Mouse (Mus musculus): ENCODE data around the gene Tbc1d1. TPM values are rescaled to one million over a fixed set of nuclear protein-coding genes. Genes with fewer than 3 reads are reported as not detected.

Gene Tbc1d1
- polyA plus RNA-seq, 1 experiment from 2014 or later: 21.1 TPM

DNA sequence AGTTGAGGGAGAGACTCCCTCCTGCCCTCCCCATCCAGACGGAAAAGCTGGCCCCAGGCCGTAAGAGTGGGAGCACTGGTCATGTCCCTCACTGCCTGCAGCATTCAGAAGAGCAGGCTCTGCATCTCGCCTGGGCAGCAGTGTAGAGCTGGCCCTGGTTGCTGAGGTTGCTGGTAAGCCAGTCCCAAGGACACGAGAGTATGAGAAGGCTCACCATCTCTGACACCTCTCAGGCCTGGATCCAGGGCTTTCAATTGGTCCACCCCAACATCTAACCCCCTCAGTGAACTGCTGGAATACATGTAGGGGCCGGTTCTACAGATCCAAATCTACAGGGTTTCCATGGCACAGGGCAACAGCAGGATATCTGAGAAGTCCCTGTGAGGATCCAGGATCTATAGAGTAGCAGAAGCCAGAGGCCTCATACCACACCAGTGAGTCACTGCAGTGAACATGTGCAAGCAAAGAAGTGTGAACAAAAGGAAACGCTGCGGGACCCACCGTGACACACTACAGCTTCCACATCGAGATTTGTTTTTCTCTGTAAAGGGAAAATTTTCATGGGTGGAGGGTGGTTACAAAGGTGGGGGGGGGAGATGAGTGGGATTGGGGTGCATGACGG lies 9.6 kb upstream of the Tbc1d1 start:
- Histone ChIP-seq H3K4me2 (replicated peaks) (no peak overlapping the region), H3K9ac (replicated peaks) (no peak overlapping the region), H3K36me3 (no peaks in the 10 kb centered on the region), H3K27ac (replicated peaks) (no peak overlapping the region), H3K9me3 (no peaks in the 10 kb centered on the region), H3K27me3 (peaks cover 4% of the 10 kb centered on the region), H3K4me3 (no peak overlapping the region), H3K4me1 (no peaks in the 10 kb centered on the region)
- WGBS: 80% methylated on average over 10 of the region's 10 CpGs
- no peak for ATAC-seq (ENCODE audit: low FRiP score, low read depth)

DNA sequence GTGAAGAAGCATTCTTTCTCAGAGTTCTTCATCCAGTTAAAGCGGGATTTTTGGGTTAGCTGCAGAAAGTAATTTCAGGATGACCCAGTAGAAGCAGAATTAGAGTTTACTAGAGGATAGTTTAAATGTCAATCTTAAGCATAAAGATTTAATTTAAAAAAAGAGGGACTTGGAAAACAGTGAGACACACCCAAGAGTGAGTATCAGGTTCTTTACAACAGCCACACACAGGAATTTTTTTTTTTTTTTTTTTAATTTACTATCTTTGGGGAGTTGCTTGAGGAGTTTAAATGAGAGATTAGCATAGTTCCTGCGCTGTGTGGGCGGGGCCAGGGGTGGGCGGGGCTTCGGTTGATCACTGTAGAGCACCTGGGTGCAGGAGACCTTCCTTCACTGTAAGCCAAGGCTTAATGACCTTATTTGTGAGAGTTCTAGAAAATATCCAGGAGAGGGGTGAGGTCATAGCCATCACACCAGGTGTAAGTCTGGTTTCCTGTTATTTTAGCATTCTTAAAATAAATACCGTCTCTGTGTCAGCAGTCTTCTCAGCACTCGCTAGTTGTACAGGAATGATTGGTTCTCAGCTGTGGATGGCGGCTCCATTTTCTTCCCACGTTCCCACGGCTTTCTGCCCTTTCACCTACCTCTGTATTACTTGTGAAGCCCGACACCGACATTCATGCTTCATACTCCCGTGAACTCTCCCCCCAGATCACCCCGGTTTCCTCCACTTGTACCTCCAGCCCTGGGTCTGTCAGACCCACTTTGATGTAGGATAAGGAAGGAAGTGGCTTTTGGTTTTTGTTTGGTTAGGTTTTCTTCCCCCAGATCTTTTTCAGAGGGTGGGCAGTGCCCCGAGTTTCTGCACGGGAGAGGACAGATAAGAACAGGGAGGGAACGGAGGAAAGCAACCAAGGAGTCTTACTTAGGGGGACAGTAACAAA lies 6.6 kb upstream of the Tbc1d1 start:
- no peaks in the 10 kb centered on the region for H3K36me3 ChIP-seq
- no peak overlapping the region for H3K4me2 ChIP-seq (replicated peaks)
- H3K9ac ChIP-seq (replicated peaks): no peak overlapping the region
- ATAC-seq (ENCODE audit: low FRiP score, low read depth): 0 out of 2 replicates have a peak, but pooled peaks have one; percentile 19
- no peak overlapping the region for H3K27ac ChIP-seq (replicated peaks)
- H3K27me3 ChIP-seq: peaks cover 4% of the 10 kb centered on the region
- WGBS: 33% methylated on average over 17 of the region's 17 CpGs
- no peak overlapping the region for H3K4me3 ChIP-seq
- no peaks in the 10 kb centered on the region for H3K4me1 ChIP-seq
- H3K9me3 ChIP-seq: no peaks in the 10 kb centered on the region

DNA sequence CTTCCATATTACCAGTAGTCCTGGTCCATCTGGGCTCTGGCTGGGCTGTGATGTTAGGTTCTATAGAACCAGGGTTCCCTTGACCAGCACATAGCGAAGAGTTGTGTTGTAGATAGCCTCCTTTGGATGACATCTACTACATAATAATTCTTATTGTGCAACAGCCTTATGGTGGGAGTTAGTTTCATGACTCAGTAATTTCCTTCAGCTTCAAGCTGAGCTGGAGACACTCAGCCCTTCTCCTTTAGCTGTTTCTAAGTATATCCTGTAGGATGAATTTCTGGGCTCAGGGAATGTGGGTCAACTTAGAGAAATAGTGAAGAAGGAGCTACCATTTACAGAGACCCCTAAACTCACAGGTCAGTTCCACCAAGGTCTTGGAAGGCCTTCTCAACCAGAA lies 2.8 kb upstream of the Tbc1d1 start:
- no peaks in the 10 kb centered on the region for H3K4me1 ChIP-seq
- no peak for ATAC-seq (ENCODE audit: low FRiP score, low read depth)
- no peak overlapping the region for H3K27ac ChIP-seq (replicated peaks)
- no peaks in the 10 kb centered on the region for H3K36me3 ChIP-seq
- H3K4me2 ChIP-seq (replicated peaks): no peak overlapping the region
- no peak overlapping the region for H3K9ac ChIP-seq (replicated peaks)
- H3K27me3 ChIP-seq: peaks cover 23% of the 10 kb centered on the region
- 87% methylated on average over 1 of the region's 1 CpGs for WGBS
- H3K9me3 ChIP-seq: no peaks in the 10 kb centered on the region
- no peak overlapping the region for H3K4me3 ChIP-seq

- peaks cover 12% of the 10 kb centered on the region for H3K4me1 ChIP-seq
- H3K36me3 ChIP-seq: no peaks in the 10 kb centered on the region
- peaks cover 50% of the 10 kb centered on the region for H3K27me3 ChIP-seq
- H3K9me3 ChIP-seq: no peaks in the 10 kb centered on the region
- H3K4me3 ChIP-seq: no peak overlapping the region
- no peak overlapping the region for H3K9ac ChIP-seq (replicated peaks)
- WGBS: 62% methylated on average over 4 of the region's 4 CpGs
- no peak overlapping the region for H3K4me2 ChIP-seq (replicated peaks)
- ATAC-seq (ENCODE audit: low FRiP score, low read depth): no peak
- H3K27ac ChIP-seq (replicated peaks): no peak overlapping the region
Observed at GRCm38 (mm10) chr5:64156579-64156978, 474 bp downstream of the Tbc1d1 start.

DNA sequence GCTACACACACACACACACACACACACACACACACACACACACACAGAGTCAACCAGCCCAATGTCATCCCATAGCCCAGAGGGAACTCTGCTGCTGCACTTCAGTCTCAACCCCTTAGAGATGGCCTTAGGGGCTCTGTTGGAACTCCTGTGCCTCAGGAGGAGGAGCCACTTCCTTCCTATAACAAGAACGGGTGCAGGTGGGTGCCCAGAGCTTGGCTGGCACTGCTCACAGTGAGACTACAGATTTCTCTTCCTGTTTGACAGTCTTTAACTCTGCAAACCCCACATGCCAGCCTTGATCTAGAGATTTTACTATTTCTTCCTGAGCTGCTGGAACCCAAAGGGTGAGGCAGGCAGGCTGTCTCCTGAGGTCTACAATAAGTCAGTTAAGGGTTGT lies 1.8 kb downstream of the Tbc1d1 start:
- Histone ChIP-seq H3K27ac (replicated peaks) (no peak overlapping the region), H3K36me3 (no peaks in the 10 kb centered on the region), H3K9me3 (no peaks in the 10 kb centered on the region), H3K4me2 (replicated peaks) (no peak overlapping the region), H3K27me3 (peaks cover 62% of the 10 kb centered on the region), H3K4me1 (peaks cover 12% of the 10 kb centered on the region), H3K4me3 (no peak overlapping the region), H3K9ac (replicated peaks) (no peak overlapping the region)
- ATAC-seq (ENCODE audit: low FRiP score, low read depth): no peak
- WGBS: 61% methylated on average over 1 of the region's 1 CpGs

DNA sequence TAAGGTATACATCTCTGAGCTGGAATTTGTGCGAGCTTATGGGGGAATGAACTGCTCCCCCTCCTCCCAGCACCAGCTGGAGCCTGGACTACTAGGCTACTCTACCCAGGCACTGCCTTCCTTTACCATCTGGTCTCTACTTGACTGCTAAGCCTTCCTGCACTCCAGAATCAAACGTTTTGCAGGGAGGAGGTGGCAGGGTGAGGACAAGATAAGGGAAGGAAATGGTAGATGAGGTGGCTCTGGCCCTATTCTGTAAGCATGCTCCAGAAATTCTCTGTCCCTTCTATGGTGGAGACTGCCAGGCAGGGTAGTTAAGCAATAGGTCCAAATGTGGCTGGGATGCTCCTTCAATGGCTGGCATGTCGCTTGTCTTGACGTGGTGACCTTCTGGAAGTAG lies 2.4 kb downstream of the Tbc1d1 start:
- WGBS: 34% methylated on average over 4 of the region's 4 CpGs
- no peak overlapping the region for H3K9ac ChIP-seq (replicated peaks)
- H3K4me2 ChIP-seq (replicated peaks): peak overlapping the region; percentile 100; the same call in 1 of the 2 replicates
- H3K4me1 ChIP-seq: peaks cover 12% of the 10 kb centered on the region
- no peak overlapping the region for H3K4me3 ChIP-seq
- no peaks in the 10 kb centered on the region for H3K9me3 ChIP-seq
- H3K36me3 ChIP-seq: no peaks in the 10 kb centered on the region
- H3K27me3 ChIP-seq: peaks cover 62% of the 10 kb centered on the region
- no peak overlapping the region for H3K27ac ChIP-seq (replicated peaks)
- ATAC-seq (ENCODE audit: low FRiP score, low read depth): no peak

- H3K27me3 ChIP-seq: peaks cover 62% of the 10 kb centered on the region
- H3K9me3 ChIP-seq: no peaks in the 10 kb centered on the region
- under 1% methylated on average over 39 of the region's 39 CpGs for WGBS
- H3K4me2 ChIP-seq (replicated peaks): peak overlapping the region; percentile 100
- peak overlapping the region; percentile 64 for H3K4me3 ChIP-seq
- H3K4me1 ChIP-seq: peaks cover 12% of the 10 kb centered on the region
- ATAC-seq (ENCODE audit: low FRiP score, low read depth): peak; percentile 60
- H3K36me3 ChIP-seq: no peaks in the 10 kb centered on the region
- no peak overlapping the region for H3K27ac ChIP-seq (replicated peaks)
- peak overlapping the region; percentile 62 for H3K9ac ChIP-seq (replicated peaks)
Observed at GRCm38 (mm10) chr5:64159065-64159780, 3.1 kb downstream of the Tbc1d1 start.

GRCm38 (mm10) chr5:64159781-64160704 lies 3.9 kb downstream of the Tbc1d1 start:
- H3K9me3 ChIP-seq: no peaks in the 10 kb centered on the region
- peak overlapping the region; percentile 64 for H3K4me3 ChIP-seq
- no peak overlapping the region for H3K27ac ChIP-seq (replicated peaks)
- H3K27me3 ChIP-seq: peaks cover 62% of the 10 kb centered on the region
- ATAC-seq (ENCODE audit: low FRiP score, low read depth): peak; percentile 85
- WGBS: under 1% methylated on average over 56 of the region's 63 CpGs
- H3K36me3 ChIP-seq: no peaks in the 10 kb centered on the region
- peak overlapping the region; percentile 100 for H3K4me2 ChIP-seq (replicated peaks)
- H3K4me1 ChIP-seq: peaks cover 12% of the 10 kb centered on the region
- H3K9ac ChIP-seq (replicated peaks): peak overlapping the region; percentile 62

DNA sequence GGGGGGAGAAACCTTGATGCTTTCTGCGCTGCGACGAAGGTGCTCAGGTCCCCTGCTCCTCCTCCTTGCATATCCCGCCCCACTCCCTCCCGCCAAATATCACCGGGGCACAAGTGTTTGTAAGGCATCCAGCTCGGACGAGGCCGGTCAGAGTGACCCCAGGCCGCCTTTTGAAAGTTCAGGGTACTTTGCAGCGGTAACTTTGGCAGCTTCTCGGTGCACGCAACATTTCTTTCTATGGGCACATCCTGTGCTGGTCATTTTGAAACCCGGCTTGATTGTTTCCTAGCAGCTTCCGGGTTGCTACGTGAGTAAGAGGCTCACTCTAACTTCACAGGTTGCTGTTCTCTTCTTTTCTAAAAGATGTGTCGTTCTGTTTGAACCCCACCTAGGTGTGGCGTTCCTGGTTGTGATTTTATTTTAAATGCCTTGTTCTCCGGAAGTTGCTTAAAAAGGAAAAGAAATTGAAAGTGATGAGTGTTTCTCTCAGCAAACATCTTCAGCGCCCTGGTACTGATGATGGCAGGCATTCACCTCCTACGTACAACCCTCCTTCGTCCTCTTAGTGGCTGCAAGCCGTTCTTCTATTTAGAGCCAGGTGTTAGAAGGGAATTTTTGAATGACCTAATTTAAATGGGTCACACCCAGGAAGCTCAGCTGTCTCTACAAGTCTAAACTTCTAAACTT lies 4.7 kb downstream of the Tbc1d1 start:
- Histone ChIP-seq H3K4me3 (peak overlapping the region; percentile 64), H3K36me3 (no peaks in the 10 kb centered on the region), H3K27me3 (peaks cover 62% of the 10 kb centered on the region), H3K9me3 (no peaks in the 10 kb centered on the region), H3K27ac (replicated peaks) (no peak overlapping the region), H3K9ac (replicated peaks) (peak overlapping the region; percentile 62), H3K4me2 (replicated peaks) (peak overlapping the region; percentile 100), H3K4me1 (peaks cover 12% of the 10 kb centered on the region)
- 0 out of 2 replicates have a peak, but pooled peaks have one; percentile 1 for ATAC-seq (ENCODE audit: low FRiP score, low read depth)
- 2% methylated on average over 23 of the region's 23 CpGs for WGBS

DNA sequence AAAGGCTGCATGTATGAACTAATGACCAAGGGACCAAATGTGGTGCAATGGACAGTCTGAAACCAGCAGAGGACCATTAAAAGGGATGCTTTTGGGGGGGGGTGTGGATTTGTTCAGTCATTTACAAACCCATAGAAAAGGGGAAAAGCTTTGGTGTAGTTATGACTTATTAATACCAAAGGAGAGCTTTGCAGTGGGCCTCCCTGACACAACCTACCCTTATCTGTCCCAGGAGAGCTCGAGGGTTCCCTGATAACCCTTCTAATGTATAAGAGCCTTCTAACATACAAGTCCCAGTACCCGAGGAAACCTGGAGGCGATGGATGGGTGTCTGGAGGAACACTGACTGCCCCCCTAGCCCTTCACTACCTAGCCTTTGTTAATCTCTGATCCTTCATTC lies 5.8 kb downstream of the Tbc1d1 start:
- Histone ChIP-seq H3K36me3 (no peaks in the 10 kb centered on the region), H3K9me3 (no peaks in the 10 kb centered on the region), H3K4me3 (no peak overlapping the region), H3K9ac (replicated peaks) (no peak overlapping the region), H3K4me1 (peaks cover 12% of the 10 kb centered on the region), H3K4me2 (replicated peaks) (no peak overlapping the region), H3K27me3 (peaks cover 54% of the 10 kb centered on the region), H3K27ac (replicated peaks) (no peak overlapping the region)
- ATAC-seq (ENCODE audit: low FRiP score, low read depth): no peak
- 81% methylated on average over 3 of the region's 3 CpGs for WGBS

DNA sequence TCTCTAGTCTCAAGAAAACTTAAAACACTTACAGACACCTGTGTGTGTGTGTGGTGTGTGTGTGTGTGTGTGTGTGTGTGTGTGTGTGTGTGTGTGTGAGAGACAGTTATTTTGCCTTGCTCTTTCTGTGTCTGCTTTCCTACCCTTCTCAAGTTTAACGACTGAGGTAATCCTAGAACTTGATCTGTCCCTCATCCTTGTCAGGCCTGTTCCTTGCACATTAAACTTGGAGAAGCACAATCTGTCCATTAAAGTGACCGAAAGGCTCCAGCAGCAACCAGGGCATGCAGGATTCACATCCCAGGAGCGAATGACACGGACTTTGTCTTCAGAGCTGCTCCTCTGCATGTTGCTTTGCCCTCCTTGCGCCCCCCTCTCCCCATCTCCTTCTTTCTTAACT lies 6.5 kb downstream of the Tbc1d1 start:
- H3K36me3 ChIP-seq: no peaks in the 10 kb centered on the region
- H3K9ac ChIP-seq (replicated peaks): no peak overlapping the region
- peaks cover 12% of the 10 kb centered on the region for H3K4me1 ChIP-seq
- no peak overlapping the region for H3K4me3 ChIP-seq
- no peak overlapping the region for H3K4me2 ChIP-seq (replicated peaks)
- H3K9me3 ChIP-seq: no peaks in the 10 kb centered on the region
- no peak for ATAC-seq (ENCODE audit: low FRiP score, low read depth)
- H3K27ac ChIP-seq (replicated peaks): no peak overlapping the region
- peaks cover 50% of the 10 kb centered on the region for H3K27me3 ChIP-seq
- 84% methylated on average over 5 of the region's 5 CpGs for WGBS

Measured in midbrain, embryonic 12.5 days (tissue).